8 mouse cellular contexts compared by ENCODE assay signal in genomic region chr13:74260231-74260992, GRCm38 (mm10). TPM values are rescaled to one million over a fixed set of nuclear protein-coding genes. Genes with fewer than 3 reads are reported as not detected.
DNase-seq lines count a peak whose midpoint lies in the region; ATAC-seq lines count a peak whose summit lies in the region.

No protein-coding gene starts in this region.

- WGBS in intestine, embryonic 16.5 days: 8% methylated on average over 10 of the region's 10 CpGs
- 1% methylated on average over 10 of the region's 10 CpGs for WGBS in midbrain, embryonic 15.5 days

- H3K27ac ChIP-seq in intestine, embryonic 16.5 days (ENCODE audit: low read length): no peak overlapping the region
- no peak overlapping the region for H3K27ac ChIP-seq in midbrain, embryonic 15.5 days

- peaks cover 5% of the 10 kb centered on the region; the same call in 1 of the 2 replicates for H3K4me1 ChIP-seq in intestine, embryonic 16.5 days (ENCODE audit: control insufficient read depth, insufficient read depth, low read length)
- H3K4me1 ChIP-seq in midbrain, embryonic 15.5 days: peaks cover 6% of the 10 kb centered on the region

- peak; percentile 86 for ATAC-seq in intestine, embryonic 16.5 days
- peak; percentile 94 for ATAC-seq in midbrain, embryonic 15.5 days (replicated peaks)

- H3K9me3 ChIP-seq in intestine, embryonic 16.5 days (ENCODE audit: control insufficient read depth, low read length): no peaks in the 10 kb centered on the region
- H3K9me3 ChIP-seq in midbrain, embryonic 15.5 days: no peaks in the 10 kb centered on the region

- H3K4me2 ChIP-seq in intestine, embryonic 16.5 days (ENCODE audit: low read depth, low read length): peak overlapping the region; percentile 96
- peak overlapping the region; percentile 86 for H3K4me2 ChIP-seq in midbrain, embryonic 15.5 days

- peak overlapping the region; percentile 56 for H3K4me3 ChIP-seq in intestine, embryonic 16.5 days (ENCODE audit: low read length)
- peak overlapping the region; percentile 47 for H3K4me3 ChIP-seq in midbrain, embryonic 15.5 days

- peak; percentile 61 to 69 for DNase-seq in cerebellum, postnatal 10 days
- no peak for DNase-seq in cerebellum, adult 11 months
- peak; percentile 57 to 76 for DNase-seq in adrenal gland, postnatal 36 days
- peak; percentile 9 to 17 for DNase-seq in frontal cortex, postnatal 25 days (ENCODE audit: low spot score in 2 of 2)
- DNase-seq in liver: peak; percentile 40
- peak; percentile 45 for DNase-seq in splenic B cell, adult 2 months (ENCODE audit: low read depth, low spot score)

- H3K36me3 ChIP-seq in intestine, embryonic 16.5 days (ENCODE audit: control insufficient read depth, insufficient read depth, low read length): no peaks in the 10 kb centered on the region
- H3K36me3 ChIP-seq in midbrain, embryonic 15.5 days (replicated peaks): no peaks in the 10 kb centered on the region
- H3K36me3 ChIP-seq in splenic B cell, adult 2 months (ENCODE audit: control insufficient read depth, insufficient read depth, low read length, poor library complexity, severe bottlenecking): no peaks in the 10 kb centered on the region

- H3K27me3 ChIP-seq in intestine, embryonic 16.5 days (replicated peaks; ENCODE audit: control insufficient read depth, insufficient read depth, low read length): no peaks in the 10 kb centered on the region
- no peaks in the 10 kb centered on the region for H3K27me3 ChIP-seq in midbrain, embryonic 15.5 days (replicated peaks)
- no peaks in the 10 kb centered on the region for H3K27me3 ChIP-seq in splenic B cell, adult 2 months (ENCODE audit: control insufficient read depth, insufficient read depth, low read length, poor library complexity, severe bottlenecking)

- peak overlapping the region; percentile 71 for H3K9ac ChIP-seq in intestine, embryonic 16.5 days (ENCODE audit: low read depth, low read length)
- H3K9ac ChIP-seq in midbrain, embryonic 15.5 days: peak overlapping the region; percentile 49

RNA-seq across cellular contexts. Expression of gene Ahrr, which starts 31.7 kb away (rescaled TPM):
- total RNA-seq in adrenal gland, postnatal 36 days (2021): 1 to 10 TPM in 1 of 2 experiments, under 1 TPM in 1; 0.89 to 1.3 TPM
- 0.43 and 0.54 TPM in 2 replicates for polyA plus RNA-seq in intestine, embryonic 16.5 days (2015; fragmentation: Nextera tagmentation; extraction: Ambion mirVana)
- polyA plus RNA-seq in midbrain, embryonic 15.5 days (2015; fragmentation: Nextera tagmentation; extraction: Ambion mirVana): 0.43 and 0.88 TPM in 2 replicates

RNA-seq across cellular contexts. Expression of gene Exoc3, which starts 51.9 kb away (rescaled TPM):
- 10 to 100 TPM; 60.9 to 67.5 TPM for total RNA-seq in adrenal gland, postnatal 36 days (2021)
- polyA plus RNA-seq in intestine, embryonic 16.5 days (2015; fragmentation: Nextera tagmentation; extraction: Ambion mirVana): 58.8 and 66.4 TPM in 2 replicates
- polyA plus RNA-seq in midbrain, embryonic 15.5 days (2015; fragmentation: Nextera tagmentation; extraction: Ambion mirVana): 128 and 145 TPM in 2 replicates

RNA-seq across cellular contexts. Expression of gene Pdcd6, which starts 57.0 kb away (rescaled TPM):
- total RNA-seq in adrenal gland, postnatal 36 days (2021): 100 to 1,000 TPM; 133 to 173 TPM
- 203 and 214 TPM in 2 replicates for polyA plus RNA-seq in intestine, embryonic 16.5 days (2015; fragmentation: Nextera tagmentation; extraction: Ambion mirVana)
- 106 and 118 TPM in 2 replicates for polyA plus RNA-seq in midbrain, embryonic 15.5 days (2015; fragmentation: Nextera tagmentation; extraction: Ambion mirVana)
